Mouse (Mus musculus) embryo, embryonic 10 days (tissue): ENCODE measurements around the gene 4931422A03Rik.
"Not testable (repeated sequence)": the region's sequence is repeated elsewhere in the genome, so short reads cannot be mapped to it uniquely, and the experiment has no call there.

Source experiments
- DNase-seq: peaks from one replicate; pipeline ENCODE4 v3.0.0-alpha.2; 2015; ENCODE audit warnings: low spot score

The 4931422A03Rik gene

DNA sequence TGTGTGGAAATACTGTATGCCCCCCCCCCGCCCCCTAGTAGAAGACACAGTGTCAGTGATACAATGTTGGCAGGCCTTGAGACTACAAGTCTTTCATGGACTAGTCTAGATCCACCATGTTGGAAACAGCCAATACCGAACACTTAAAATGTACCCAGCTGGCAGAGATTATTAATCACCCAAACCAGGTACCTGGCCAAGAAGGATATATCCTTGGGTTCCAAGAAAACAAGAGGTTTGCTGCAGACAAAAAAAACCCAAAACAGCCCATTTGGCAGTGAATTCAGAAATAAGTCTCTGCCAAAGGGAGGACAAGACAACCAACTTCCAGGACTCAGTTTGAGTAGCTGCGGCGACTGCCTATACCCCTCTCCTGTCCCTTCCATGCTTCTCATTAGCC lies 3.5 kb downstream of the 4931422A03Rik start:
- DNase-seq: no peak

DNA sequence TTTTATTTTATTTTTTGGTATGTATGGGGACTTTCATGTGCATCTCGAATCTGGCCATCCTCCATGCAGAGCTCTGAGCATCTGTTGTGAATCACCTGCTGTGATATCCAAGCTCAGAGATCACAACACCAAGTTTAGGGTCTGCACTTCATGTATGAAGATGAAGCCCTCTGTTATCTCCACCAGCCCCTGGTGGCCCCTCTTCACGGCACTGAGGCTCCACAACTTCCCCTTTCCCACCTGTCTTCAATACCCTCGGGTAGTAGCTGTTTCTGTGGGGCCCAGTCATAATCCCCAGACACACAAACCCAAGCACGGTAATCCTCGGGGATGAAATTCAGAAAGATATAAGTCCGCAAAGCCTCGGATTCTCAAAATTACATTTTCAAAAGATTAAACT lies 5.1 kb downstream of the 4931422A03Rik start:
- DNase-seq: no peak

DNA sequence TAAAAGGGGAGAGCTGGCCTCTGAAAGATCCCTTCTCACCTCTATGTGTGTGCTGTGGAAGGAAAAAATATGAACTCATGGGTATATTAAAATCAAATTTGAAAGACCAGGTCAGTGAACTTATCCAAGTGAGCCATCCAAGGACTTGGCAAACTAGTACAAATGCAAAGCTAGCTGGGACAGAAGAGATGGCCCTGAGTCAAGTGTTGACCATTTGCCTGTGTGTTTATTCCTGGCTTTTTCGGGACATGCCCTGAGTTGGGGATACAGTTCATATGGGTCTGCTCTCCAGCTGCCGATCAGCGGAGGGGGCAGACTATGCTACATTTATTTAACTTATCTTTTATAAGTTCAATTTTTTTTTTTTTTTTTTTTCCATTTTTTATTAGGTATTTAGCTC lies 19.3 kb downstream of the 4931422A03Rik start:
- DNase-seq: not testable (repeated sequence)

DNA sequence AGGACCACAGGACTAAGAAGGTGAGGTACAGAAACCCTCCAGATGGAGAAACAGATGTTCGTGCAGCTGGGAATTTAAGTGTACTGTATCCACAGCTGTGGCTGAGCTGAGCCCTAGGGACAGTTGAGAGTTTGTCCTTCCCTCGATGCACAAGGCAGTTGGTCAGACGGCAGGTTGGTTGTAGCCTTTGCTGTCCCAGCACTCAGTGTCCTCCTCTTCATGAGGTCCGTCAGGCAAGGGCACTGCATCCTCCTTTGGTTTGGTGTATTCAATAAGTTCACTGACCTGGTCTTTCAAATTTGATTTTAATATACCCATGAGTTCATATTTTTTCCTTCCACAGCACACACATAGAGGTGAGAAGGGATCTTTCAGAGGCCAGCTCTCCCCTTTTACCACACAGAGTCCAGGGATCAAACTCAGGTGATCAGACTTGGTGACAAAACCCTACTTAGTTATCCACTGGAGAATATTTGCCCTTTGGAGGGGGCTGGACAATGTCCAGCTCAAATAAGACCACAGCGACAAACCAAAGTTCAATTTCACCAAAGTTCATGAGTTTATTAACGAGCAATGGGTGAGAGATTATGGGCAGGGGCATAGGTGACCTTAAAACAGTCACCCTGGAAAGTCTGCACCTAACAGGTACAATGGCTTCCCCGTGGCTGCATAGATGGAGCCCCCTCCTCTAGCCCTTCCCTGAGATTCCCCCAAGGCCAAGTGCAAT lies 20.2 kb downstream of the 4931422A03Rik start:
- no peak for DNase-seq

DNA sequence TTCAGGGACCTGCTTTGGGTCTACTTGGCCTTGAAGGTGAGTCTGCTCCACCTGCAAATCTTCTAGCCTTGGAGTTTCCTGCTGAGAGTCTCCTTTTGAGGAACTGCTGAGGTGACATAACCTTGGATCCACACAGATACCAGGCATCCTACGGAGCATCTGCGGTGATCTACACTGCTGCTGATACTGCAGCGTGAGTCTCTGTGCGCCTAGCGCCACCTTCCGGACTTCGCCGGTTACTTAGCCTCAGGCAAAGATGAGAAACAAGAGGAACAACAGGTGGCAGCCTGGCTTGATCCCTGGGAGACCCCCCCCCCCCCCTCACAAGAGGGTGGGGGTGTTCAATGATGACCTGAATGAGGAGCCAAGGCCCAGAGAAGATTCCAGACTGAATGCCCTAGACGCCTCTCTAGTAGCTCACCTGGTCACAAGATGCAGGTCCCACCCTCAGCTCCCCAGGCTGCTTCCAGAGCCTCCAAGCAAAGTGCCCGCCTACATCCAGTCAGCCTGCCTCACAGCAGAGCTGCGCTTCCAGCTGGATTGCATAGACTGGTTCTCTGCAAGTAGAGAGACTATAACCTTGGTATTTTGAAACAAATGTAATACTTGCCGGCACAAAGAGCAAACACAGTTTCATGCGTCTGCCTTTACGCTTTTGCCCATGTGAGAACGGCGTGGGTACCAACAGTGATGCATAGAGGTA lies 25.3 kb downstream of the 4931422A03Rik start:
- peak; percentile 76 for DNase-seq

DNA sequence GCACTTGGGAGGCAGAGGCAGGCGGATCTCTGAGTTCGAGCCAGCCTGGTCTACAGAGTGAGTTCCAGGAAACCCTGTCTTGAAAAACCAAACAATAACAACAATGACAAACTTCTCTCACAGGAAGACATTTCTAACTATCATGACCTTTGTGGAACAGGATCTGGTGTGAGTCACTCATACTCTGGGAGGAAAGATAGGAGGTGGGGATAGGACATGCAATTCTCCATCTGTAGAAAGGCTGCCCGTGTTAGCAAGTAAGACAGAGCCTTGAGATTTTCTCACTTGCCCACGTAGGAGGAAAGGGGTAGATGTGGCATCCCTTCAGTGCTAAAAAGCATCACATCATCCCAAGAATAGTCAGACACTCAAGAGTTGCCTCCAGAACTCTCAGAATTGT lies 26.3 kb downstream of the 4931422A03Rik start:
- no peak for DNase-seq

DNA sequence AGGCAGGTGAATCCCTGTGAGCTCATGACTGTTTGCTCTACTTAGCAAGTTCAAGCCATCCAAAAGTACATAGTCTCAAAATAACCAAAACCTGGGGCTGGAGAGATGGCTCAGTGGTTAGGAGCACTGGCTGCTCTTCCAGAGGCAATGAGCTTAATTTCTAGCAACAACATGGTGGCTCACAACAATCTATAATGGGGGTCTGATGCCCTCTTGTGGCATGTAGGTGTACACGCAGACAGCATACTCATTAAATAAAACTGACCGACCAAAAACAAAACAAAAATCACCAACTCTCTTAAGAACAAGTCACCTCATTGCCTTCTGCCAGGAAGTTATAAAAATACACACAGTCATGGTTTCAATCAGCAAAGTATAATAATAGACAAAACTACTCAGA lies 27.1 kb downstream of the 4931422A03Rik start:
- DNase-seq: peak; percentile 60

DNA sequence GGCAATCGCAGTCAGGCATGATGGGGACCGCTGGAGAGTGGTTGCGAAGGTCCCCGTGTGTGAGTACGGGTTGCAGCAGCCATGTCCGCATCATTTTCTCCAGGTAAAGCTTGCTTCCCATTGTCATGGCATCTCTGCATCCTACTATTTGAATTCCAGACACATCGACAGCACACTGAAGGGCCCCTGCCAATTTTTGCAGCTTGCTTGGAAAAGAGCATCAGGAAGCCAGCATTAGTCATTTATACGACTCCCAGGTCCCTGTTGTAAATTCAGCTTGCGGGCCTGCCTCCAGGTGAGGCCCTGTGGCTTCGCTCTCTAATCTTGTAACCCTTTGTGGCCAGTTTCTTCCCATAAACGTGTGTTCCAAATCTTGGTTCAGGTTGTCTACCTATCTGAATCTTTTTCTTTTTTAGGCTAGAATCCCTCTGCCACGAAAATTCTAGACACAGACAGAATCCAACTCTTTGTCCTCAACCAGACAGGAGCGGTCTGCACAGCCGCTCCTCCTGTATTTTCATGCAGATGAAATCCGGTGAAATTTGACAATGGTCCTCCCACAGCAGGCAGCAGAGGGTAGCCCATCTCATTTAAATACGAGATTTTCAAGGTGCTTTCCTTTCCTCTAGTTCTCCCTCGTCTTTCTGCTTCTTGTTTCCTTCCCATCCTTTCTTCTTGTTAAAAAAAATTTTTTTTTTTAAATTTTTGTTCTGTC lies 35.4 kb downstream of the 4931422A03Rik start:
- DNase-seq: no peak

DNA sequence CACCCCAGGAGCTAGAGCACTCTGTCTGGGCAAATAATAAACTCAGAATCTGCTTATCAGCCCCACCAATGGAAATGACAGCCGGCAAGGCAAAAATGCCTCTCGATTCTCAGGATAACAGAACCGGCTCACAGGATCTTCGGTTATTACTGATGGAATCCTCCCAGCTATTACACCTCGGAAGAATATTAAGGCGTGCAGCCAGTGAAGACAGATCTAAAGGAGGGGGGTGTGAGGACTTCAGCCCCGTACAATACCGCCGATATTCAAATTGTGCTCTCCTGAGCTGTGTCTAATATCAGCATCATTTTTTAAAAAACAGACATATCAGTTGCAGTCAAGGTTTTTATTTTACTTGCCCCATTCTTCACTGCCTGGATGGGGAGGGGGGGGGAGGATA lies 36.0 kb downstream of the 4931422A03Rik start:
- DNase-seq: no peak

DNA sequence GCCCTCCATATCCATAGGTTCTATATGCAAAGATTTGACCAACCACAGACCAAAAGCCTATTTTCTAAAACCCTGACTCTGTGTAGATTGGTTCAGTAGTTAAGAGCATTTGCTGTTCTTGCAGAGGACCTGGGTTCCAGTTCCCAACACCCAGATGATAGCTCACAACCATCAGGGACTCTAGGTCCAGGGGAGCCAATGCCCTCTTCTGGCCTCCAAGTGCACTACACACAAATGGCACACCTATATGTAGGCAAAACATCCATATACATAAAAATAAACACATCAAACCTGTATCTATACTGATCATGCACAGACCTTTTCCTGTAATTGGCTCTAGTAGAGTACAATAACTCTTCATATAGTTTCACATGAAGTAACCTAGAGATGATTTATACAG lies 36.9 kb downstream of the 4931422A03Rik start:
- no peak for DNase-seq

DNA sequence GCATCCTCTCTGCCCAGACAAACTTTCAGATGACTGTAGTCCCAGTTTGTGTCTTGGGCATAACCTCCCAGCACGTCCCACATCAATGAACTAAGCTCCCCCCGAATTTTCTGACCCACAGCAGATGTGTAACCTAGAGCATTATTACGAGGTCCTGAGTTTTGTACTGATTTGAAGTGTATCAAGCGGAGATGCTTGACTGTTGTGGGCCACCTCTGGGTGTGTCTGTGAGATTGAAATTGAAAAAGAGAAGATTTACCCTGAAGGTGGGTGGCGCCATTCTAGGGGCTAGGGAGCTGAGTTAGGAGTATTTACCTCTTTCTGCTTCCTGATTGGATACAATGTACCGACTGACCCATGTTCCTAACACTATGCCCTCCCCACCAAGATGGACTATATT lies 38.4 kb downstream of the 4931422A03Rik start:
- DNase-seq: no peak

DNA sequence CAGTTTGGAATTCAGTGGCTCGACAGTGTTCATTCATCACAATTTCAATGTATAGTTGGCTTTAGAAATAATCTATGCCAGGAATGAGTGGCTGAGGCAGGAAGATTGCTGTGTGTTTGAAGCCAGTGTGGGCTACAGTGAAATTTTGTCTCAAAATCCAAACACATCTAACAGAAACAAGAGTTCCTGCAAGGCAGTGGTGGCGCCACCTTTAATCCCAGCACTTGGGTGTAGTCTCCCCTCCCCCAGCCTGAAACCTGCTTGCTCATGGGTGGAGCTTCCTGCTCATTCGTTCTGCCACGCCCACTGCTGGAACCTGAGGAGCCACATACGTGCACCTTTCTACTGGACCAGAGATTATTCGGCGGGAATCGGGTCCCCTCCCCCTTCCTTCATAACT lies 40.6 kb downstream of the 4931422A03Rik start:
- not testable (repeated sequence) for DNase-seq

DNA sequence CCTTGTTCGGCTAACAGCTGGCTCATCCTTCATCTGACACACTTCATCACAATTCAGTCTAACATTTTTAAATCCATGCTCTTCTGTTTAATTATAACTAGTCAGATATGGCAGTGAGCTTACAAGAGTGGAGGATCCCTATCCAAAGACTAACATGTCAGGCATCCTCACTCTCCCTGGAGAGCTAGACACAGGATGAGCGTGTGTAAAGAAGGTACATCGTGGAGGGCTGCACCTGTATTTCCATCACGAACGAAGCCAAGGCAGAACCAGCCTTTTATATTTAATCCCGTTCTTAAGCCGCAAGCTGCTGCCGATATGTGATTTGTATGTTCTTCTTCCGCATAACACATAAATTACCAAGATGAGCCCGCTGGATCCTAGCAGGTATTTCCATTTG lies 45.0 kb downstream of the 4931422A03Rik start:
- DNase-seq: no peak

DNA sequence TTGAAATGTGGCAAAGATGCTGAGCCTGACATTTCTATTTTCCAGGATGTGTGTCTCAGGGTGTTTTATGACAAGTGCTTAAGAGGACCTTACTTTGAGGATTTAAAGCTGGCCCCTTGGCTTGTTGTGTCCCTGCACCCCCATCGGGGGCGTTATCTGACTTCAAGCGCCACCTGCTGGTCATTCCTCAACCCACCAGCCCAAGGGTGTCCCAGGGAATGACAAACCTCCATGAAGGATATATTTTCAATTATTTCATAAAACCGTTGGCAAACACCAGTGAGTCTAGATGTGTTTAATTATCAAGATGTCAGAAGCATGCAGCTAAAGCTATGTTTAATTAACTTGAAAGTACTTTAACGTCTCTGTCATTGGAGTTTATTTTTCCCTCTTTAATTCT lies 45.9 kb downstream of the 4931422A03Rik start:
- DNase-seq: peak; percentile 82

DNA sequence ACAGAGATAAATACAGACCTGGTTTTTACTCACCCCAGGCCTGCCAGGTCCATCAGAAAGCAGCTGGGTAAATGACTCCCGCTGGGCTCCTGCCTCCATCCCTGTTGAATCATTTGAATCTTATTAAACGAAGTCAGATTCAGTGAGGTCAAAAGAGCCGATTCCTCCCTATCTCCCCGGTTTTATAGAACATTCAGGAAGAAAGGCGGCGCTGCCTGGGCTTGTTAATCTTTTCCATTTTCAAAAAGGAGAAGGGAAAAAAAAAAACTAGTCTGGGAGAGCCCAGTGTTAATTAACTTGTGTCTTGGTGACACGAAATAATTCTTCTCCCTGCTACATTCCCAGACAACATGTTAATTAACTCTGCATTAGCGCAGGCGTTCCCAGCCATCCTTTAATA lies 50.4 kb downstream of the 4931422A03Rik start:
- no peak for DNase-seq

DNA sequence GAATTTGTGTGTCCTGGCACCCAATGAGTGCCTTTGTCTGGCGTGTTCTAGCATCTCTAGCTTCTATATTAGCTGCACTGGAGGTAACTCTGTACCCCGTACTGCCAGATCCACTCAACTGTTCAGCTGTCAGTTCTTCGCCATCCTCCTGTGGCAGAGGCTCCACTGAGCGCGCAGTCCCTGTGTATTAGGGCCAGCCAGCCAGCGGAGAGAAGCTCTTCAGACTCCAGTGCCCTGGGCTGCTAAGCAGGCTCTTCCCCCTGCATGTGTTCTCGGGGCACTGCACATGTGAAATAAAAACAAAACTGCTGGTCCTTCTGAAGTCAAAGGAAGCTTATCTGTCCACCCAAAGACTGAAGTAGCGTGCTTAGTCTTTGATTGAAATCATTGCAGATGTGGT lies 50.9 kb downstream of the 4931422A03Rik start:
- DNase-seq: no peak

DNA sequence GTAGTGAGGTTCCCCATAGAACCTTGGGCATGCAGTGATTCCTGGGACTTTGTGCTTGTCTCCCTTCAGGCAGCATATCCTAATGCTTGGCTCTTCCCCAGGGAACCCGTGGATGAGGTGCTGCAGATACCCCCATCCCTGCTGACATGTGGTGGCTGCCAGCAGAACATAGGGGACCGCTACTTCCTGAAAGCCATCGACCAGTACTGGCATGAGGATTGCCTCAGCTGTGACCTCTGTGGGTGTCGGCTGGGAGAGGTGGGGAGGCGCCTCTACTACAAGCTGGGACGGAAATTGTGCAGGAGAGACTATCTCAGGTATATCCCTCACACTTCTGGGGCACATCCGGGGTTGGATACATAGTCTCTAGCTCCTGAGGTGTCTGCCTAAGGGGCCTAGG lies 52.3 kb downstream of the 4931422A03Rik start:
- no peak for DNase-seq

DNA sequence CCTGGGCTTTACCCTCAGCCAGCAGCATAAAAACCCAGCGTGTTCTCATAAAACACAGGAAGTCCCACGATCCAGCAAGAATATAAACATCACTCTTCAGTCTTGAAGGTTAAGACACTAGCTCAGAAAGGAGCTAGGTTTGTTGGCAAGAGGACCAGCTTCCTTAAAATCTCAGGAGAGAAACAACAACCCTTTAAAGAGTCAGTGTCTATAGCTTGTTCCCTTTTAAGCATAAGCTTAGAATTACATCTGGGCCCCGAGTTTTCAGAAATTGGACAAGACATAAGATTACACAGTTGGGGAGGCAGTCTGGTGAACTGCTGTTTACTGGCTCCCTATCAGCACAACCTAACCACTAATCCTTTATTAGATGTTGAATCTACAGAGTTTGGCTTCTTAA lies 56.3 kb downstream of the 4931422A03Rik start:
- DNase-seq: no peak

DNA sequence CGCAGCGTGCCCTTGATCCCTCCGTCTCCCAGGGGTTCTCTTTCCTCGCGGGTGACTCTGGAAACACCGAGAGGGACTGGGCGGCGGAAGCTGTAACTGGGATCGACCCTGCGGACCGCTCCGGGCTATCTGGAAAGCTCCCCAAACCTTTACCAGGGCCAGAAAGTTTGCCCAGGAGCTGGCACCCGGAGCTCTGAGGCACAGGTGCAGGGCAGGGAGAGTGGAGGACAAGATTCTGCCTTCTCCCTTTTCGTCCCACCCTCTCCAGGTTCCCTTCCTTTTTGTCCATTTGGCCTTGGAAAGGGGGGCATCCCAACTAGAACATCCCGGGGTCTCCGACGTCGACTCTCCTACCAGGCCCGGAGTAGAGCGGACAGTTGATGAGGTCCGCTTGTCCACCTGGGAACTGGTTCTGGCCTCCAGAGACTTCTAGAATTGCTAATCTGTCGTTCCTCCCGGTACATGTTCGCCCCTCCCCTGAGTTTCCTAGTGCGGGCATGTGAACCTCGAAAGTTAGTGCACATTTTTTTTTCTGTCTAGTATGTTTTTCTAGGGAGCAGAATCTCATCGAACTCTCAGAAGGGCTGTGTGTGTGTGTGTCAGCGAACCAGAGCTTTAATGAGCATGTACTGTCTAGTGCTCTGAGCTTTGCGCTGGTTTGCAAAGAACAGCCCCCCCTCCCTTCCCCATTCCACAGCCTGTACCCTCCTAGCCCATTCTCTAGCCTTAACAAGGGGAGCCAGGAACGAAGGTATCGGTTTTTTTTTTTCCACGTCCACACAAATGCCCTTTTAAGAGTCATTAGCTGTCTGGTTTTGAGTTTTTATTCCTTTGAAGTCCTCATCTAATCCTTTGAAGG lies 57.1 kb downstream of the 4931422A03Rik start:
- DNase-seq: peak; percentile 12

DNA sequence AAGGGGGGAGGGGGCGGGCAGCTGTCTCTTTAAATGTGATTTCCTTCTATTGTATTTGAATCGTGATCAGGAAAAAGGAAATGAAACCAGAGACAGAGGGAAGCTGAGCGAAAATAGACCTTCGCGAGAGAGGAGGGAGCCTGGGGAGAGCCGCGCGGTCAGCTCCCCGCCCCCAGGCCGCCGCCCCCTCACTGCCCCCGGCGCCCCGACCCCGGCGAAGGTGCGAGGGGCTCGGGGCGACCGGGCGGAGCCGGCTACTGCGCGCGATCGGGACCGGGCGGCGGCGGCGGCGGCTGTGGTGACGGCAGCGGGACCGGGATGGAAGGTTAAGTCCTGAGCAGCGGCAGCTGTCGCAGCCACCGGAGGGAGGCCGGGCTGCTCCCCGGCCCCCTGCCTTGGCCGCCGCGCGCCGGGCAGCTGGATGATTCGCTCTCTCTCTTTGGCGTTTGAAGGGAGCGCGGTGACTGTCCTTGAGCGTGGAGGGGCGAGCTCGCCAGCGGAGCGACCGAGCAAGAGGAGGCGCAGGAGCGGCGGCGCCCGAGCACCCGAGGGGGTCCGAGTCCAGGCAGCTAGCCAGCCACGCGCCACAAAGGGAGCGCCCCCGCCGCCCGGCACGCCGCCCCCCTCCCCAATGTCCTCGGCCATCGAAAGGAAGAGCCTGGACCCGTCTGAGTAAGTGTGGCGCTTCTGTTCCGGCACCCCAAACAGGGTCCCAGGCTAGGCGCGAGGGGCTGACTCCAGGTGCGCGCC lies 57.9 kb downstream of the 4931422A03Rik start:
- peak; percentile 64 for DNase-seq

DNA sequence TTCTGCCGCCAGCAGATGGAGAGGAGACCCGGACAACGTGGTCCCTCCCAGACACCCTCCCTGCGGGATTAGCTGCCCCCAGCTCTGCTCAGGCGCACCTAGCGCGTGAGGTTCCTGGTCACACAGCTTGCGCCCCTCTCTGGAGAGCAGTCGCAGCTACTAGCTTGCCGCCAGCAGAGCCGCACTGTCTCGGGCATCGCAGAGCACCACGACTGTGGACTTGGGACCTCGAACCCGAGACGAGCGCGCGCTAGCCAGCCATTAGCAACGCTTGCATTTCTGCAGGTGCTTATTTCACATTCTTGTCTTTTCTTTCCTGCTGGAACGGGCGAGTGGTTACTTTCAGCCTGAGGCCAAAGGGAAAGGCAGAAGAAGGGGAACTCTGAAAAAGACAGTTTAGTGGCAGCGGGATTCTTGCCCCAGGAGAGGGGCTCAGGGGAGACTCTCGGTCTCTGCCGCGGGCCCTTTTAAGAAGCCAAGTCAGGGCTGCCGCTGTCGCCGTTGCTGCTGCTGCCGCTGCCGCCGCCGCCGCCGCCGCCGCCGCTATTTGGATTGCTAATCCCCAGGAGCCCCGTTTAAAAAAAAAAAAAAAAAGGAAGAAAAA lies 58.6 kb downstream of the 4931422A03Rik start:
- peak; percentile 89 for DNase-seq
